Mouse (Mus musculus): ENCODE results near the gene Hist1h4m.
"Not testable (repeated sequence)": the region's sequence is repeated elsewhere in the genome, so short reads cannot be mapped to it uniquely, and the experiment has no call there.

Gene Hist1h4m

GRCm38 (mm10) chr13:21811074-21811473 lies 472 bp upstream of the Hist1h4m start:
- H3K9me3 ChIP-seq (ENCODE audit: low read length); H3K27me3 ChIP-seq (ENCODE audit: insufficient read depth, low read length); H3K4me3 ChIP-seq (replicated peaks; ENCODE audit: low read length); H3K4me1 ChIP-seq (replicated peaks; ENCODE audit: low read depth, low read length); H3K36me3 ChIP-seq (ENCODE audit: insufficient read depth, low read length): not testable (repeated sequence)

GRCm38 (mm10) chr13:21812092-21812491 lies 546 bp downstream of the Hist1h4m start:
- not testable (repeated sequence) for H3K27me3 ChIP-seq (ENCODE audit: insufficient read depth, low read length); H3K4me1 ChIP-seq (replicated peaks; ENCODE audit: low read depth, low read length); H3K4me3 ChIP-seq (replicated peaks; ENCODE audit: low read length); H3K9me3 ChIP-seq (ENCODE audit: low read length); H3K36me3 ChIP-seq (ENCODE audit: insufficient read depth, low read length)

GRCm38 (mm10) chr13:21820082-21820890 lies 8.7 kb downstream of the Hist1h4m start:
- H3K27me3 ChIP-seq (ENCODE audit: insufficient read depth, low read length); H3K36me3 ChIP-seq (ENCODE audit: insufficient read depth, low read length); H3K9me3 ChIP-seq (ENCODE audit: low read length): not testable (repeated sequence)
- Histone ChIP-seq H3K4me1 (replicated peaks; ENCODE audit: low read depth, low read length) (peaks cover 22% of the 10 kb centered on the region), H3K4me3 (replicated peaks; ENCODE audit: low read length) (0 out of 2 replicates have a peak overlapping the region, but pooled peaks have one; percentile 18)

- H3K4me1 ChIP-seq (replicated peaks; ENCODE audit: low read depth, low read length): peaks cover 48% of the 10 kb centered on the region
- TF ChIP-seq NANOG (IDR thresholded peaks at IDR 0.05; ENCODE audit: borderline replicate concordance, low read length): no peak
- no peak for TF ChIP-seq POU5F1 (IDR thresholded peaks at IDR 0.05; ENCODE audit: borderline replicate concordance, low read length)
- TF ChIP-seq CTCF (conservative IDR thresholded peaks at IDR 0.05; ENCODE audit: low read length): no peak
Observed at GRCm38 (mm10) chr13:21828511-21828910, 17.0 kb downstream of the Hist1h4m start.

GRCm38 (mm10) chr13:21830344-21830743 lies 18.8 kb downstream of the Hist1h4m start:
- Histone ChIP-seq H3K4me3 (replicated peaks; ENCODE audit: low read length) (0 out of 2 replicates have a peak overlapping the region, but pooled peaks have one; percentile 3), H3K27me3 (ENCODE audit: insufficient read depth, low read length) (no peaks in the 10 kb centered on the region), H3K4me1 (replicated peaks; ENCODE audit: low read depth, low read length) (peaks cover 47% of the 10 kb centered on the region), H3K36me3 (ENCODE audit: insufficient read depth, low read length) (no peaks in the 10 kb centered on the region), H3K9me3 (ENCODE audit: low read length) (no peaks in the 10 kb centered on the region)
- no peak for TF ChIP-seq POU5F1 (IDR thresholded peaks at IDR 0.05; ENCODE audit: borderline replicate concordance, low read length)
- TF ChIP-seq CTCF (conservative IDR thresholded peaks at IDR 0.05; ENCODE audit: low read length): no peak
- TF ChIP-seq NANOG (IDR thresholded peaks at IDR 0.05; ENCODE audit: borderline replicate concordance, low read length): no peak

More at GRCm38 (mm10) chr13:21828511-21828910, 17.0 kb downstream of the Hist1h4m start:
- Histone ChIP-seq H3K27me3 (ENCODE audit: insufficient read depth, low read length) (no peaks in the 10 kb centered on the region), H3K9me3 (ENCODE audit: low read length) (no peaks in the 10 kb centered on the region), H3K4me3 (replicated peaks; ENCODE audit: low read length) (no peak overlapping the region), H3K36me3 (ENCODE audit: insufficient read depth, low read length) (no peaks in the 10 kb centered on the region)

GRCm38 (mm10) chr13:21831418-21832394 lies 20.2 kb downstream of the Hist1h4m start, which contains the start of gene Hist1h4n:
Hist1h4n (minus strand) TSS chr13:21832196.
- not testable (repeated sequence) for H3K36me3 ChIP-seq (ENCODE audit: insufficient read depth, low read length); H3K4me3 ChIP-seq (replicated peaks; ENCODE audit: low read length); H3K9me3 ChIP-seq (ENCODE audit: low read length); H3K27me3 ChIP-seq (ENCODE audit: insufficient read depth, low read length)
- peaks cover 33% of the 10 kb centered on the region for H3K4me1 ChIP-seq (replicated peaks; ENCODE audit: low read depth, low read length)

GRCm38 (mm10) chr13:21833461-21833860 lies 21.9 kb downstream of the Hist1h4m start, which contains the start of the genes Hist1h2ap and Hist1h2br:
Hist1h2ap (minus strand) TSS chr13:21833507.
Hist1h2br (plus strand) TSS chr13:21833743.
- H3K9me3 ChIP-seq (ENCODE audit: low read length); H3K36me3 ChIP-seq (ENCODE audit: insufficient read depth, low read length); H3K27me3 ChIP-seq (ENCODE audit: insufficient read depth, low read length); H3K4me3 ChIP-seq (replicated peaks; ENCODE audit: low read length): not testable (repeated sequence)
- H3K4me1 ChIP-seq (replicated peaks; ENCODE audit: low read depth, low read length): peaks cover 19% of the 10 kb centered on the region

- not testable (repeated sequence) for H3K4me1 ChIP-seq (replicated peaks; ENCODE audit: low read depth, low read length); H3K27me3 ChIP-seq (ENCODE audit: insufficient read depth, low read length); H3K4me3 ChIP-seq (replicated peaks; ENCODE audit: low read length); H3K36me3 ChIP-seq (ENCODE audit: insufficient read depth, low read length); H3K9me3 ChIP-seq (ENCODE audit: low read length)
Observed at GRCm38 (mm10) chr13:21840508-21840907, 29.0 kb downstream of the Hist1h4m start.

- peaks cover 17% of the 10 kb centered on the region for H3K4me1 ChIP-seq (replicated peaks; ENCODE audit: low read depth, low read length)
- not testable (repeated sequence) for H3K9me3 ChIP-seq (ENCODE audit: low read length); H3K36me3 ChIP-seq (ENCODE audit: insufficient read depth, low read length); H3K27me3 ChIP-seq (ENCODE audit: insufficient read depth, low read length); H3K4me3 ChIP-seq (replicated peaks; ENCODE audit: low read length)
Observed at GRCm38 (mm10) chr13:21846356-21846755, 34.8 kb downstream of the Hist1h4m start.
